Mouse (Mus musculus): ENCODE results near the gene Homer2. TPM values are rescaled to one million over a fixed set of nuclear protein-coding genes. Genes with fewer than 3 reads are reported as not detected.

Gene Homer2
- 80.4 and 84.1 TPM in 2 replicates for polyA plus RNA-seq (2014; fragmentation: Nextera tagmentation; extraction: Ambion mirVana)

DNA sequence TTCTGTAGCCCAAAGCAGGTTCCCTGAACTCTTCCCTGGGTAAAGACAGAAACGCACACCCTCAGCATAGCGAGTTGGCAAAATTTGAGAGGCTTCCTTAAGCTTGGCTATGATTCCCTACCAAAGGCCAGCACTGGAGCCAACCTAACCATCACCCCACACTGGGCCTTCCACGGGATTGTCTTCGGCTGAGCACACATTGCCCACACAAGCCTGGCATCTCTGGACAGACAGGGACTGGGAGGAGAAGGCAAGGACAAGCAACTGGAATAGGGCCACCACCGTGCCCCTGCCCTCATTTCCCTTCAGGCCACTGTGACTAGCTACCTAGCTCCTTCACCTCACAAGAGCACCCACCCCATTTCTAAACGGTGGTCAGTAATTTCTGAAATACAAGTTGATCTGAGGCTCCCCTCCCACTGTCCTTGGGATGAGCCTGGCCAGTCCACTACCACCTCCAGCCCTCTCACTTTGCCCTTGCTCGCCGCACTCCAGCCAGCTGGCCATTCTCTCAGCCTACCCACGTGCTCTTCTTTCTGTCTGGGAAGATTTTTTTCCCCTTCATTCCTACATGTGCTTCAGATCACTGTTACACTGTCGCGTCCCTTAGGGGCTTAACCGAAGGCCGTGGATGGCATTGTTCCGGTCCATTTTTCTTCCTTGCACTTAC, at the start of gene Homer2:
Homer2 (minus strand) TSS at position 57 of the 670 bp plus-strand sequence.
- ATAC-seq (ENCODE audit: insufficient number of reproducible peaks, insufficient read depth, low FRiP score, low read depth) = no peak
- 74% methylated on average over 14 of the region's 14 CpGs for WGBS

DNA sequence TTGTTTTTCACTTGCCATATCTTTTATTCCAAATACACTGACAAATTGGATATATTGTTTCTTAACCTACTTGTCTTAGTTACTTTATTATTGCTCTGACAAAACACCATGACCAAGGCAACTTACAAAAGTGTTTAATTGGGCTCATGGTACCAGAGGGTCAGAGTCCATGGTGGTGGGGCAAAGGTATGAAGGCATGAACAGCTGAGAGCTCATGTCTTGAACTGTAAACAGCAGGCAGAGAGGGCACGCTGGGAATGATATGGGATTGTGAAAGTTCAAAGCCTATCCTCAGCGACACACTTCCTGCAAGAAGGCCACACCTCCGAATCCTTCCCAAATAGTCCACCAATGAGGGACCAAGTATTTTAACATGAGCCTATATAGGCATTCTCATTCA, 40.6 kb upstream of the Homer2 start:
- no peak for ATAC-seq (ENCODE audit: insufficient number of reproducible peaks, insufficient read depth, low FRiP score, low read depth)

More for the DNA sequence above, at the start of gene Homer2:
- Histone ChIP-seq H3K4me3 (ENCODE audit: control insufficient read depth in 1 of 2, insufficient read depth in 1 of 2, low read depth in 1 of 2, low read length in 2 of 2) (peak within 1 kb of the TSS; percentile 78 to 87), H3K9me3 (ENCODE audit: control insufficient read depth, low read length) (peaks cover 7% of the 10 kb centered on the region; the same call in 1 of the 2 replicates), H3K27ac (replicated peaks in 1 of 2; ENCODE audit: control insufficient read depth in 1 of 2, insufficient read depth in 1 of 2, low read depth in 2 of 2, low read length in 2 of 2) (peak within 1 kb of the TSS; percentile 83 to 88), H3K27me3 (ENCODE audit: control insufficient read depth, insufficient read depth, low read length) (peaks cover 11% of the 10 kb centered on the region), H3K9ac (ENCODE audit: low read length) (peak within 1 kb of the TSS; percentile 91), H3K36me3 (ENCODE audit: control insufficient read depth, insufficient read depth, low read length) (no peaks in the 10 kb centered on the region), H3K4me1 (ENCODE audit: control insufficient read depth in 2 of 2, insufficient read depth in 2 of 2, low read length in 2 of 2) (peaks cover 15 to 19% of the 10 kb centered on the region in 2 experiments), H3K4me2 (ENCODE audit: low read length) (peak within 1 kb of the TSS; percentile 85)

DNA sequence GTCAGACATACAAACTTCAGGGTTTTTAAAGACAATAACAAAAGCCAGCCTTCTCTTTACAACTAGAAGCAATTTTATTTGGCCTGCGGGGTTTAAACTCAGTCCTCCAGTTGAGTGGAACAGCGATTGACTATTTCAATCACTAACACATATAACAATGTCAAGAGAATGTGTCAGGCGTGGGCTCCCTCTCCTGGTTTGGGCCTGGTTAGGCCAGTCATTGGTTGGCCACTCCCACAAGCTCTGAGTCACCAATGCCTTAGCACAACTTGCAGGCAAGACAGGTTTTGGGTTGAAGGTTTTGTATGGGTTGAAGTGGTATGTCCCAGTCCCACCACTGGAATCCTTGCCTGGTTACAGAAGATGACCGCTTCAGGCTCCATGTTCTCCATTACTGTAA, 36.8 kb upstream of the Homer2 start:
- no peak for ATAC-seq (ENCODE audit: insufficient number of reproducible peaks, insufficient read depth, low FRiP score, low read depth)
- Histone ChIP-seq H3K4me3 (ENCODE audit: control insufficient read depth in 1 of 2, insufficient read depth in 1 of 2, low read depth in 1 of 2, low read length in 2 of 2) (no peak overlapping the region), H3K9ac (ENCODE audit: low read length) (no peak overlapping the region), H3K9me3 (ENCODE audit: control insufficient read depth, low read length) (no peaks in the 10 kb centered on the region), H3K4me2 (ENCODE audit: low read length) (no peak overlapping the region), H3K4me1 (ENCODE audit: control insufficient read depth in 2 of 2, insufficient read depth in 2 of 2, low read length in 2 of 2) (peaks cover 0 to 8% of the 10 kb centered on the region in 2 experiments; a peak in 2 of 4 replicates), H3K36me3 (ENCODE audit: control insufficient read depth, insufficient read depth, low read length) (no peaks in the 10 kb centered on the region), H3K27ac (replicated peaks in 1 of 2; ENCODE audit: control insufficient read depth in 1 of 2, insufficient read depth in 1 of 2, low read depth in 2 of 2, low read length in 2 of 2) (no peak overlapping the region), H3K27me3 (ENCODE audit: control insufficient read depth, insufficient read depth, low read length) (no peaks in the 10 kb centered on the region)
- 46% methylated on average over 4 of the region's 4 CpGs for WGBS

More for the DNA sequence above, 40.6 kb upstream of the Homer2 start:
- Histone ChIP-seq H3K36me3 (ENCODE audit: control insufficient read depth, insufficient read depth, low read length) (no peaks in the 10 kb centered on the region), H3K4me3 (ENCODE audit: control insufficient read depth in 1 of 2, insufficient read depth in 1 of 2, low read depth in 1 of 2, low read length in 2 of 2) (no peak overlapping the region), H3K9ac (ENCODE audit: low read length) (no peak overlapping the region), H3K27me3 (ENCODE audit: control insufficient read depth, insufficient read depth, low read length) (no peaks in the 10 kb centered on the region), H3K4me1 (ENCODE audit: control insufficient read depth in 2 of 2, insufficient read depth in 2 of 2, low read length in 2 of 2) (peaks cover 0 to 8% of the 10 kb centered on the region in 2 experiments; a peak in 2 of 4 replicates), H3K9me3 (ENCODE audit: control insufficient read depth, low read length) (no peaks in the 10 kb centered on the region), H3K4me2 (ENCODE audit: low read length) (no peak overlapping the region), H3K27ac (replicated peaks in 1 of 2; ENCODE audit: control insufficient read depth in 1 of 2, insufficient read depth in 1 of 2, low read depth in 2 of 2, low read length in 2 of 2) (no peak overlapping the region)
- 81% methylated on average over 3 of the region's 3 CpGs for WGBS

DNA sequence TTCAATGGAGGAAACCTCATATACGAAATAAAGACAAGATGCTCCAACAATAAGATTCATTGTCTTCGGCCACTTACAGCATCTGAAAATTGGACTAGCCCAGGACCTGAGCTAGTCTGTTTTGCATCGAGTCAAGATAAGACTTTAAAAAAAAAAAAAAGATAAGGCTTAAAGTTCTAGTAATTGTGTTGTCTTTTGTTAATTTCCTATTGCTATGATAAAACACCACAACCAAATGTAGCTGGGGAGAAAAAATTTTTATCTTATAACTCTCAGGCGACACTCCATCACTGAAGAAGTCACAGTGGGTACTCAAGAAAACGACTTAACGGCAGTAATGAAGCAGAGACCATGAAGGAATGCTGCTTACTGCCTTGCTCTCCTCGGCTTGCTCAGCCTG, 32.7 kb upstream of the Homer2 start:
- Histone ChIP-seq H3K9me3 (ENCODE audit: control insufficient read depth, low read length) (no peaks in the 10 kb centered on the region), H3K4me2 (ENCODE audit: low read length) (no peak overlapping the region), H3K4me3 (ENCODE audit: control insufficient read depth in 1 of 2, insufficient read depth in 1 of 2, low read depth in 1 of 2, low read length in 2 of 2) (no peak overlapping the region), H3K27me3 (ENCODE audit: control insufficient read depth, insufficient read depth, low read length) (no peaks in the 10 kb centered on the region), H3K9ac (ENCODE audit: low read length) (no peak overlapping the region), H3K4me1 (ENCODE audit: control insufficient read depth in 2 of 2, insufficient read depth in 2 of 2, low read length in 2 of 2) (peaks cover 0 to 8% of the 10 kb centered on the region in 2 experiments; a peak in 2 of 4 replicates), H3K27ac (replicated peaks in 1 of 2; ENCODE audit: control insufficient read depth in 1 of 2, insufficient read depth in 1 of 2, low read depth in 2 of 2, low read length in 2 of 2) (no peak overlapping the region), H3K36me3 (ENCODE audit: control insufficient read depth, insufficient read depth, low read length) (no peaks in the 10 kb centered on the region)
- 86% methylated on average over 7 of the region's 7 CpGs for WGBS
- no peak for ATAC-seq (ENCODE audit: insufficient number of reproducible peaks, insufficient read depth, low FRiP score, low read depth)

DNA sequence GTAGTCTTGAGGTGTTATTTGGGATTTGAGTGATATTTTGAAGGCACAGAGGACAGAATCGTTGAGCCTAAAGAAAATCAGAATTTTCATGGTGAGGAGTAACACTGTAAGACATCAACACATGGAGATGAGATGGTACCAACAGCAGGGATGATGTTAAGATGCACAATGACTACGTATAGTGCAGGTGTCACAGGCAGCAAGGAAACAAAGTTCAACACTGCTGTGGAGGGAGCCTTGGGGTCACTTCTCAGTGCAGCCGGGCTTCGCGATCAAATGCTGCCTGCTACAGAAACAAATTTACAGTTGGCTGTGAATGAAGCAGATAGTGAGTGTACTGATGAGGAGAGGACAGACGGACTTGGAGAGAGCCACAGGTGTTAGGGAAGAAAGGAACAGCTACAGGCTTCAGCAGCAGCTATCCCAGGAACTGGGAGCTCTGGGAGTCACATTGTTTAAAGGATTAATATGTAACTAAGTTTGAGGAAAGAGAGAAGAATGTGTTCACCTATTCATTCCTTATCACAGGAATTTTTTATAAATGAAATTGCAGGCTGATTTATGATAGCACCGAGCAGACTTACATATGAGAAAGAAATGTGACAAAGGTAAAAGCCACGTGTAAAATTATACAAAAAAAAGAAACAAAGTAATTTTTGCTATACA, 31.5 kb upstream of the Homer2 start:
- WGBS = 68% methylated on average over 8 of the region's 8 CpGs
- Histone ChIP-seq H3K9ac (ENCODE audit: low read length) (no peak overlapping the region), H3K4me1 (ENCODE audit: control insufficient read depth in 2 of 2, insufficient read depth in 2 of 2, low read length in 2 of 2) (peaks cover 0 to 5% of the 10 kb centered on the region in 2 experiments; a peak in 2 of 4 replicates), H3K27ac (replicated peaks in 1 of 2; ENCODE audit: control insufficient read depth in 1 of 2, insufficient read depth in 1 of 2, low read depth in 2 of 2, low read length in 2 of 2) (no peak overlapping the region), H3K9me3 (ENCODE audit: control insufficient read depth, low read length) (no peaks in the 10 kb centered on the region), H3K27me3 (ENCODE audit: control insufficient read depth, insufficient read depth, low read length) (no peaks in the 10 kb centered on the region), H3K4me2 (ENCODE audit: low read length) (no peak overlapping the region), H3K36me3 (ENCODE audit: control insufficient read depth, insufficient read depth, low read length) (no peaks in the 10 kb centered on the region), H3K4me3 (ENCODE audit: control insufficient read depth in 1 of 2, insufficient read depth in 1 of 2, low read depth in 1 of 2, low read length in 2 of 2) (no peak overlapping the region)
- ATAC-seq (ENCODE audit: insufficient number of reproducible peaks, insufficient read depth, low FRiP score, low read depth) = no peak

DNA sequence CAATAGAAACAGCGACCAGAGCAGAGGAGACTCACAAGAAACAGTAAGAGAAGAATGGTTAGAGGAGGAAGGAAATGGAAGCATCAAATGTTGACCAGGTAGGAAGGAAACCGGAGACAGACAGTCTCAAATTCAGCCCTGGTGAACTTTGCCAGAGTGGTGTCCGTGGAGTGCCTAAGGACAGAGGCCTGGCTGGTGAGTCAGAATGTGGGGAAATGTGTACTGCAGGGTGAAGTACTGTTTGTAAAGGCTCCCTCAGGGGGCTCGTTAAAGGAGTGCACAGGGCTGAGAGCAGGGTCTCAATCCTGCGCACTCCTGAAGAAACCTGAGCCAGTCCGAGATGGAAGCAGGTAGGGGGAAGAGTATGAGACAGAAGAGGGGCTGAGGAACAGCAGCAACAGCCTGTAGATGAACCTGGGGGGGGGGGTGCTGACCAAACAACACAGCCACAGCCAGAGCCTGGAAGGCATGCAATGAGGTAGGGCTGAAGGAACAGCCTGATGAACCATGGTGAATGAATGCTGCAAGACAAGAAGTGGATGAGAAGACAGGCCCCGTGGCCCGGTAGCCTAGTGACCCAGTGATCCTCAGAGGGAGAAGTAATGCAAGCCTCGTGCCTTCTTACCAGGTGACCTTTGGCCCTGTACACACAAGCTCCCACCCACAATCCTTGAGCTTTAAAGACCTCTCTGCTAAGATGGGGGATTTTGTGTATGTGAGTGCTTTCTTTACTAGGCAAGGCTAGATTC, 28.1 kb upstream of the Homer2 start:
- WGBS = 59% methylated on average over 9 of the region's 9 CpGs
- ATAC-seq (ENCODE audit: insufficient number of reproducible peaks, insufficient read depth, low FRiP score, low read depth) = no peak
- Histone ChIP-seq H3K4me2 (ENCODE audit: low read length) (no peak overlapping the region), H3K9me3 (ENCODE audit: control insufficient read depth, low read length) (no peaks in the 10 kb centered on the region), H3K9ac (ENCODE audit: low read length) (no peak overlapping the region), H3K27me3 (ENCODE audit: control insufficient read depth, insufficient read depth, low read length) (no peaks in the 10 kb centered on the region), H3K27ac (replicated peaks in 1 of 2; ENCODE audit: control insufficient read depth in 1 of 2, insufficient read depth in 1 of 2, low read depth in 2 of 2, low read length in 2 of 2) (no peak overlapping the region), H3K36me3 (ENCODE audit: control insufficient read depth, insufficient read depth, low read length) (no peaks in the 10 kb centered on the region), H3K4me3 (ENCODE audit: control insufficient read depth in 1 of 2, insufficient read depth in 1 of 2, low read depth in 1 of 2, low read length in 2 of 2) (no peak overlapping the region), H3K4me1 (ENCODE audit: control insufficient read depth in 2 of 2, insufficient read depth in 2 of 2, low read length in 2 of 2) (no peaks in the 10 kb centered on the region; a peak in 1 of 4 replicates)

DNA sequence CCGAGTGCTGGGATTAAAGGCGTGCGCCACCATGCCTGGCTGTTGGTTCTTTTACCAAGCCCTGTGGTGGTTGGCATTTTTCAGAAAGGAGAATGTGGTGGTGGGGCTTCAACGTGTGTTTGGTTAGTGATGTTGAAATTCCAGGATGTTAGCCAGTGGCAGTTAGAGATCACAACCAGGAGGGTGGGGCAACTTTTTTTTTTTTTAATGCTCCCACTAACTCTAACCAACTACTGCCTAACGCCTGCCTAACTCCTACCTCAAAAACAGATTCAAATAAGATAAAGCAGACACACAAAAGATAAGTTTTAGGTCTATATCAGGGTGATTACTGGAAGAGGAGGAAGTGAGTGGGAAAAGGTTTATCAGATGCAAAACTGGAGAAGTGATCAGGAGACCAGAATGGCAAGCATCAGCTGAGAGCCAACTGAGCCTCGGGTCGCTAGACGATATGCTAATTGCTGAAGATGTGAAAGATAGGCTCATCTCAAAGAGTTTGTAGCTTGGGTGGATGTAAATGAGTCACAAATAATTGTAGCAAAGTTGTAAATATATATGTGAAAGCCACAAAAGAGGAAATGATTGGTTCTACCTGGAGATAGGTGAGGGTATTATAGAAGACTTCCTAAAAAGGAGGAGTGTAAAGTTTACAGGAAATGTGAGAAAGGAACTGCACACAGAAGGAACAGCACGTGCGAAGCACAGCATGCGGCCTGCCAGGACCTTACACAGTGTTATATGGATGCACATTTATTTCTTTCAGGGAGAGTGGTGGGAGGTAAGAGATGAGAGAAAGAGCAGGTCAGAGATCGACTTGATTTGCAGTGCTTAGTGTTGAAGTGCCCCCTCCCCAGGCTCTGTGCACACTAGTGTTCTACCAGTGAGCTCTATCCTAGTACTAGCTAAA, 25.1 kb upstream of the Homer2 start:
- ATAC-seq (ENCODE audit: insufficient number of reproducible peaks, insufficient read depth, low FRiP score, low read depth) = no peak
- H3K36me3 ChIP-seq (ENCODE audit: control insufficient read depth, insufficient read depth, low read length) = no peaks in the 10 kb centered on the region
- no peak overlapping the region for H3K27ac ChIP-seq (replicated peaks in 1 of 2; ENCODE audit: control insufficient read depth in 1 of 2, insufficient read depth in 1 of 2, low read depth in 2 of 2, low read length in 2 of 2)
- H3K4me2 ChIP-seq (ENCODE audit: low read length) = no peak overlapping the region
- H3K9ac ChIP-seq (ENCODE audit: low read length) = no peak overlapping the region
- H3K9me3 ChIP-seq (ENCODE audit: control insufficient read depth, low read length) = no peaks in the 10 kb centered on the region
- H3K27me3 ChIP-seq (ENCODE audit: control insufficient read depth, insufficient read depth, low read length) = no peaks in the 10 kb centered on the region
- 81% methylated on average over 12 of the region's 12 CpGs for WGBS
- no peaks in the 10 kb centered on the region for H3K4me1 ChIP-seq (ENCODE audit: control insufficient read depth in 2 of 2, insufficient read depth in 2 of 2, low read length in 2 of 2)
- no peak overlapping the region for H3K4me3 ChIP-seq (ENCODE audit: control insufficient read depth in 1 of 2, insufficient read depth in 1 of 2, low read depth in 1 of 2, low read length in 2 of 2)
